In genomic region chr17:75151800-75152199, GRCm38 (mm10) we compare ENCODE assay signal across 18 mouse cellular contexts.
DNase-seq lines count a peak whose midpoint lies in the region; ATAC-seq and TF ChIP-seq lines count a peak whose summit lies in the region.
"Had no signal": no experiment of that assay in that cellular context is flagged by ENCODE, and none has a peak within 500 bp of the region (broad histone marks: within the 10 kb centered on the region; RNA-seq: fewer than 3 reads in every experiment).

No protein-coding gene starts in this region.

- CTCF ChIA-PET in Patski (lab: Charles Lee) = interaction anchor here (1.5 kb wide), 1 partner anchor 65 kb away, joined by 3 read pairs; no protein-coding TSS in a partner anchor

- H3K36me3 ChIP-seq in intestine, embryonic 14.5 days (ENCODE audit: control insufficient read depth, insufficient read depth, low read length) = no peaks in the 10 kb centered on the region
- H3K36me3 ChIP-seq in intestine, embryonic 15.5 days = no peaks in the 10 kb centered on the region
- no peaks in the 10 kb centered on the region for H3K36me3 ChIP-seq in heart, embryonic 15.5 days
- H3K36me3 ChIP-seq: embryonic facial prominence, embryonic 10.5 days; G1E; hindbrain, embryonic 10.5 days; liver, embryonic 15.5 days had no signal

- no peak overlapping the region for H3K9ac ChIP-seq in intestine, embryonic 14.5 days (ENCODE audit: low read length)
- no peak overlapping the region for H3K9ac ChIP-seq in intestine, embryonic 15.5 days
- H3K9ac ChIP-seq in heart, embryonic 15.5 days = no peak overlapping the region
- H3K9ac ChIP-seq: liver, embryonic 15.5 days had no signal

- 76% methylated on average over 9 of the region's 9 CpGs for WGBS in intestine, embryonic 14.5 days
- WGBS in intestine, embryonic 15.5 days = 79% methylated on average over 9 of the region's 9 CpGs
- WGBS in heart, embryonic 15.5 days = 41% methylated on average over 9 of the region's 9 CpGs

- DNase-seq in intestine, embryonic 14.5 days (ENCODE audit: low spot score) = peak; percentile 49
- no peak for DNase-seq in Patski (ENCODE audit: low read depth, low spot score)
- DNase-seq in cerebellum, adult 11-12 months = no peak
- DNase-seq: cerebellum, adult 9-11 months; kidney, adult 2 months; left cerebral cortex, postnatal 4 days; lung, postnatal 14 days; right cerebral cortex, postnatal 25 days had no signal

- TF ChIP-seq POLR2A in cortical plate, adult 2 months (IDR thresholded peaks at IDR 0.05; ENCODE audit: extremely low read depth, insufficient read depth, low read length) = no peak

- H3K27ac ChIP-seq in intestine, embryonic 14.5 days (ENCODE audit: low read depth) = no peak overlapping the region
- H3K27ac ChIP-seq in intestine, embryonic 15.5 days = no peak overlapping the region
- peak overlapping the region; percentile 45; the same call in 1 of the 2 replicates for H3K27ac ChIP-seq in cortical plate, adult 2 months (ENCODE audit: insufficient read depth, low read length)
- peak overlapping the region; percentile 80 for H3K27ac ChIP-seq in heart, embryonic 15.5 days
- H3K27ac ChIP-seq: embryonic facial prominence, embryonic 10.5 days; hindbrain, embryonic 10.5 days; liver, embryonic 15.5 days had no signal

- 0 out of 2 replicates have a peak, but pooled peaks cover 8% of the 10 kb centered on the region for H3K4me1 ChIP-seq in intestine, embryonic 14.5 days (replicated peaks; ENCODE audit: control insufficient read depth, insufficient read depth, low read length)
- H3K4me1 ChIP-seq in intestine, embryonic 15.5 days (replicated peaks) = no peaks in the 10 kb centered on the region; the same call in 1 of the 2 replicates
- H3K4me1 ChIP-seq in cortical plate, adult 2 months (ENCODE audit: control insufficient read depth, insufficient read depth, low read length) = peaks cover 8% of the 10 kb centered on the region
- H3K4me1 ChIP-seq in heart, embryonic 15.5 days (replicated peaks) = peaks cover 22% of the 10 kb centered on the region
- H3K4me1 ChIP-seq: embryonic facial prominence, embryonic 10.5 days; hindbrain, embryonic 10.5 days; liver, embryonic 15.5 days had no signal

- H3K4me2 ChIP-seq in intestine, embryonic 14.5 days (ENCODE audit: low read length) = no peak overlapping the region
- H3K4me2 ChIP-seq in intestine, embryonic 15.5 days (replicated peaks) = no peak overlapping the region
- H3K4me2 ChIP-seq in heart, embryonic 15.5 days = peak overlapping the region; percentile 30
- H3K4me2 ChIP-seq: liver, embryonic 15.5 days; midbrain, embryonic 11.5 days had no signal

- POLR2A ChIA-PET in Patski (lab: Charles Lee) = no interaction called here

- in situ Hi-C loops in Patski (cut with MboI; ENCODE audit: low pct_unique_long_range_greater_than_20kb) = no loop called here

- no peak for TF ChIP-seq CTCF in Patski (IDR thresholded peaks at IDR 0.05)
- no peak for TF ChIP-seq CTCF in cortical plate, adult 2 months (IDR thresholded peaks at IDR 0.05; ENCODE audit: extremely low read depth, insufficient read depth, low read length)

- H3K4me3 ChIP-seq in intestine, embryonic 14.5 days (ENCODE audit: low read depth, low read length) = no peak overlapping the region
- H3K4me3 ChIP-seq in intestine, embryonic 15.5 days (replicated peaks) = no peak overlapping the region
- H3K4me3 ChIP-seq in cortical plate, adult 2 months (ENCODE audit: insufficient read depth, low read length) = no peak overlapping the region
- no peak overlapping the region for H3K4me3 ChIP-seq in heart, embryonic 15.5 days
- H3K4me3 ChIP-seq: embryonic facial prominence, embryonic 10.5 days; hindbrain, embryonic 10.5 days; liver, embryonic 15.5 days had no signal

- no peaks in the 10 kb centered on the region for H3K9me3 ChIP-seq in intestine, embryonic 14.5 days (ENCODE audit: control insufficient read depth, low read length)
- no peaks in the 10 kb centered on the region for H3K9me3 ChIP-seq in intestine, embryonic 15.5 days
- no peaks in the 10 kb centered on the region for H3K9me3 ChIP-seq in heart, embryonic 15.5 days (replicated peaks)
- H3K9me3 ChIP-seq: embryonic facial prominence, embryonic 10.5 days; hindbrain, embryonic 10.5 days; liver, embryonic 15.5 days had no signal

- no peak for ATAC-seq in intestine, embryonic 14.5 days (replicated peaks; ENCODE audit: low FRiP score, low TSS enrichment, low read depth)
- ATAC-seq in intestine, embryonic 15.5 days = no peak
- ATAC-seq in Patski = peak; percentile 39
- peak; percentile 72 for ATAC-seq in heart, embryonic 15.5 days (replicated peaks; ENCODE audit: insufficient number of reproducible peaks, insufficient read depth, low FRiP score, low read depth)
- no peak for ATAC-seq in inflammation-experienced regulatory T-cells, adult 6 months
- ATAC-seq in megakaryocyte-erythroid progenitor cell, adult 5-6 weeks (replicated peaks; ENCODE audit: low FRiP score, low TSS enrichment, poor library complexity, severe bottlenecking) = no peak

- no peaks in the 10 kb centered on the region for H3K27me3 ChIP-seq in intestine, embryonic 14.5 days (replicated peaks; ENCODE audit: control insufficient read depth, insufficient read depth, low read length)
- H3K27me3 ChIP-seq in intestine, embryonic 15.5 days (replicated peaks) = no peaks in the 10 kb centered on the region
- no peaks in the 10 kb centered on the region for H3K27me3 ChIP-seq in Patski
- H3K27me3 ChIP-seq in heart, embryonic 15.5 days = no peaks in the 10 kb centered on the region
- H3K27me3 ChIP-seq: liver, embryonic 15.5 days had no signal

Comparison
In these comparisons a context has a peak if more than half of its experiments do, and no peak if none do; other contexts are left out.
1. ATAC-seq: peak in Patski (single experiment) and heart, embryonic 15.5 days (single experiment); none in intestine, embryonic 14.5 days (single experiment), intestine, embryonic 15.5 days (single experiment), inflammation-experienced regulatory T-cells, adult 6 months (single experiment) and megakaryocyte-erythroid progenitor cell, adult 5-6 weeks (single experiment).
2. H3K27ac ChIP-seq: peak in cortical plate, adult 2 months (single experiment) and heart, embryonic 15.5 days (single experiment); none in intestine, embryonic 14.5 days (single experiment) and intestine, embryonic 15.5 days (single experiment).